Mouse (Mus musculus) embryonic facial prominence, embryonic 10.5 days (tissue): Measurements from ENCODE around the gene Dennd4b. TPM values are rescaled to one million over a fixed set of nuclear protein-coding genes. Genes with fewer than 3 reads are reported as not detected.
"Not testable (repeated sequence)": the region's sequence is repeated elsewhere in the genome, so short reads cannot be mapped to it uniquely, and the experiment has no call there.

Experiments
- DNase-seq: peaks from one replicate; pipeline ENCODE4 v3.0.0-alpha.2; 2017; ENCODE audit warnings: low spot score
- H3K27ac ChIP-seq: fragments of 300-500 bp; sonication (generic); replicated peaks from 2 replicates; pipeline ENCODE4 v1.5.1; 2016; ENCODE audit warnings: mild to moderate bottlenecking
- H3K27me3 ChIP-seq: fragments of 300-500 bp; sonication (generic); replicated peaks from 2 replicates; pipeline ENCODE4 v1.6.1; 2016; ENCODE audit warnings: low read depth, mild to moderate bottlenecking; ENCODE audit not compliant: poor library complexity, severe bottlenecking
- H3K36me3 ChIP-seq: fragments of 300-500 bp; sonication (generic); replicated peaks from 2 replicates; pipeline ENCODE4 v1.6.1; 2016; ENCODE audit warnings: mild to moderate bottlenecking, moderate library complexity
- H3K4me1 ChIP-seq: fragments of 300-500 bp; sonication (generic); 2 replicates; pipeline ENCODE4 v1.6.1; 2016
- H3K4me3 ChIP-seq: fragments of 300-500 bp; sonication (generic); 2 replicates; pipeline ENCODE4 v1.5.1; 2016; ENCODE audit warnings: mild to moderate bottlenecking, moderate library complexity
- H3K9me3 ChIP-seq: fragments of 300-500 bp; sonication (generic); 2 replicates; pipeline ENCODE4 v1.6.1; 2016; ENCODE audit warnings: mild to moderate bottlenecking
- WGBS: fragments of 180-500 bp; shearing (Covaris S2); methylation state at CpG from one replicate; pipeline ENCODE4 v1.1.7; 2016; 5-methylcytosine and 5-hydroxymethylcytosine counted together
- polyA plus RNA-seq: library from polyadenylated mRNA; unstranded; fragments of >200 nt; fragmentation: Nextera tagmentation; extraction: Ambion mirVana; gene quantifications from 2 replicates; pipeline ENCODE4 v1.2.1, GENCODE M21; 2016

The Dennd4b gene
- polyA plus RNA-seq, 1 experiment from 2014 or later = 4.3 TPM

GRCm38 (mm10) chr3:90270784-90271183, 5.8 kb downstream of the Dennd4b start:
- DNase-seq = no peak
- Histone ChIP-seq H3K27ac (no peak overlapping the region), H3K36me3 (peaks cover 69% of the 10 kb centered on the region), H3K27me3 (no peaks in the 10 kb centered on the region), H3K9me3 (no peaks in the 10 kb centered on the region), H3K4me1 (peaks cover 20% of the 10 kb centered on the region), H3K4me3 (no peak overlapping the region)
- WGBS = 95% methylated on average over 8 of the region's 8 CpGs

GRCm38 (mm10) chr3:90272170-90272569, 7.2 kb downstream of the Dennd4b start:
- H3K27me3 ChIP-seq = no peaks in the 10 kb centered on the region
- WGBS = 70% methylated on average over 9 of the region's 9 CpGs
- H3K27ac ChIP-seq = no peak overlapping the region
- H3K9me3 ChIP-seq = no peaks in the 10 kb centered on the region
- peaks cover 15% of the 10 kb centered on the region for H3K4me1 ChIP-seq
- peaks cover 83% of the 10 kb centered on the region for H3K36me3 ChIP-seq
- no peak for DNase-seq
- no peak overlapping the region for H3K4me3 ChIP-seq

GRCm38 (mm10) chr3:90273855-90274254, 8.9 kb downstream of the Dennd4b start:
- no peak overlapping the region for H3K27ac ChIP-seq
- H3K9me3 ChIP-seq = no peaks in the 10 kb centered on the region
- H3K4me3 ChIP-seq = no peak overlapping the region
- DNase-seq = no peak
- peaks cover 85% of the 10 kb centered on the region for H3K36me3 ChIP-seq
- 92% methylated on average over 22 of the region's 22 CpGs for WGBS
- no peaks in the 10 kb centered on the region for H3K27me3 ChIP-seq
- H3K4me1 ChIP-seq = peaks cover 15% of the 10 kb centered on the region

GRCm38 (mm10) chr3:90275286-90275685, 10.3 kb downstream of the Dennd4b start:
- Histone ChIP-seq H3K27me3 (no peaks in the 10 kb centered on the region), H3K27ac (no peak overlapping the region), H3K36me3 (peaks cover 94% of the 10 kb centered on the region), H3K4me3 (no peak overlapping the region), H3K4me1 (peaks cover 15% of the 10 kb centered on the region), H3K9me3 (no peaks in the 10 kb centered on the region)
- 89% methylated on average over 11 of the region's 11 CpGs for WGBS
- no peak for DNase-seq

GRCm38 (mm10) chr3:90276858-90277257, 11.9 kb downstream of the Dennd4b start:
- peaks cover 10% of the 10 kb centered on the region for H3K4me1 ChIP-seq
- no peak for DNase-seq
- H3K9me3 ChIP-seq = no peaks in the 10 kb centered on the region
- H3K27ac ChIP-seq = no peak overlapping the region
- H3K4me3 ChIP-seq = no peak overlapping the region
- peaks cover 89% of the 10 kb centered on the region for H3K36me3 ChIP-seq
- H3K27me3 ChIP-seq = no peaks in the 10 kb centered on the region
- 41% methylated on average over 16 of the region's 16 CpGs for WGBS

- WGBS = 89% methylated on average over 9 of the region's 9 CpGs
- H3K4me3 ChIP-seq = 0 out of 2 replicates have a peak overlapping the region, but pooled peaks have one; percentile 3
- peaks cover 6% of the 10 kb centered on the region; the same call in 1 of the 2 replicates for H3K4me1 ChIP-seq
- H3K27me3 ChIP-seq = no peaks in the 10 kb centered on the region
- H3K9me3 ChIP-seq = no peaks in the 10 kb centered on the region
- no peak for DNase-seq
- H3K27ac ChIP-seq = no peak overlapping the region
- H3K36me3 ChIP-seq = peaks cover 80% of the 10 kb centered on the region
Measured at GRCm38 (mm10) chr3:90277793-90278192, 12.8 kb downstream of the Dennd4b start.

GRCm38 (mm10) chr3:90278211-90278610, 13.2 kb downstream of the Dennd4b start:
- Histone ChIP-seq H3K4me3 (0 out of 2 replicates have a peak overlapping the region, but pooled peaks have one; percentile 3), H3K9me3 (no peaks in the 10 kb centered on the region), H3K27ac (no peak overlapping the region), H3K36me3 (peaks cover 75% of the 10 kb centered on the region), H3K4me1 (peaks cover 6% of the 10 kb centered on the region; the same call in 1 of the 2 replicates), H3K27me3 (no peaks in the 10 kb centered on the region)
- WGBS = 91% methylated on average over 10 of the region's 10 CpGs
- DNase-seq = no peak

- no peak overlapping the region for H3K27ac ChIP-seq
- peaks cover 6% of the 10 kb centered on the region; the same call in 1 of the 2 replicates for H3K4me1 ChIP-seq
- peaks cover 65% of the 10 kb centered on the region for H3K36me3 ChIP-seq
- DNase-seq = no peak
- no peaks in the 10 kb centered on the region for H3K9me3 ChIP-seq
- no peak overlapping the region for H3K4me3 ChIP-seq
- H3K27me3 ChIP-seq = no peaks in the 10 kb centered on the region
- 91% methylated on average over 9 of the region's 9 CpGs for WGBS
Measured at GRCm38 (mm10) chr3:90279216-90279615, 14.2 kb downstream of the Dennd4b start.

GRCm38 (mm10) chr3:90279743-90280142, 14.8 kb downstream of the Dennd4b start:
- peaks cover 63% of the 10 kb centered on the region for H3K36me3 ChIP-seq
- H3K4me3 ChIP-seq = no peak overlapping the region
- H3K4me1 ChIP-seq = peaks cover 6% of the 10 kb centered on the region; the same call in 1 of the 2 replicates
- no peak for DNase-seq
- H3K27me3 ChIP-seq = no peaks in the 10 kb centered on the region
- H3K9me3 ChIP-seq = no peaks in the 10 kb centered on the region
- 98% methylated on average over 7 of the region's 7 CpGs for WGBS
- H3K27ac ChIP-seq = no peak overlapping the region

GRCm38 (mm10) chr3:90280708-90281107, 15.7 kb downstream of the Dennd4b start:
- H3K4me1 ChIP-seq = peaks cover 6% of the 10 kb centered on the region; the same call in 1 of the 2 replicates
- WGBS = 70% methylated on average over 9 of the region's 9 CpGs
- H3K27me3 ChIP-seq = no peaks in the 10 kb centered on the region
- H3K27ac ChIP-seq = no peak overlapping the region
- no peaks in the 10 kb centered on the region for H3K9me3 ChIP-seq
- peaks cover 57% of the 10 kb centered on the region for H3K36me3 ChIP-seq
- H3K4me3 ChIP-seq = no peak overlapping the region
- no peak for DNase-seq

GRCm38 (mm10) chr3:90284150-90284549, 19.2 kb downstream of the Dennd4b start:
- Histone ChIP-seq H3K9me3 (no peaks in the 10 kb centered on the region), H3K27me3 (no peaks in the 10 kb centered on the region), H3K4me3 (no peak overlapping the region), H3K36me3 (peaks cover 22% of the 10 kb centered on the region), H3K4me1 (no peaks in the 10 kb centered on the region), H3K27ac (no peak overlapping the region)
- 95% methylated on average over 2 of the region's 2 CpGs for WGBS
- no peak for DNase-seq

- H3K4me1 ChIP-seq = peaks cover 11% of the 10 kb centered on the region
- not testable (repeated sequence) for H3K4me3 ChIP-seq, H3K27ac ChIP-seq, H3K27me3 ChIP-seq, H3K9me3 ChIP-seq, DNase-seq, H3K36me3 ChIP-seq
- WGBS = 63% methylated on average over 3 of the region's 3 CpGs
Measured at GRCm38 (mm10) chr3:90289403-90289802, 24.4 kb downstream of the Dennd4b start.

GRCm38 (mm10) chr3:90290602-90291001, 25.6 kb downstream of the Dennd4b start:
- Histone ChIP-seq H3K27me3 (no peaks in the 10 kb centered on the region), H3K9me3 (no peaks in the 10 kb centered on the region), H3K4me3 (no peak overlapping the region), H3K27ac (no peak overlapping the region), H3K36me3 (peaks cover 7% of the 10 kb centered on the region; the same call in 1 of the 2 replicates), H3K4me1 (peaks cover 20% of the 10 kb centered on the region)
- WGBS = 92% methylated on average over 1 of the region's 1 CpGs
- no peak for DNase-seq
